Mouse (Mus musculus) neural tube, embryonic 10.5 days (tissue): ENCODE measurements around the gene Fosl1.
A peak's percentile ranks its signal among the peaks of the same experiment; 100 is the strongest.

Experiments used
- DNase-seq: peaks from one replicate; pipeline ENCODE4 v3.0.0-alpha.2; 2017; ENCODE audit warnings: low spot score; ENCODE audit errors: extremely low spot score

The Fosl1 gene

DNA sequence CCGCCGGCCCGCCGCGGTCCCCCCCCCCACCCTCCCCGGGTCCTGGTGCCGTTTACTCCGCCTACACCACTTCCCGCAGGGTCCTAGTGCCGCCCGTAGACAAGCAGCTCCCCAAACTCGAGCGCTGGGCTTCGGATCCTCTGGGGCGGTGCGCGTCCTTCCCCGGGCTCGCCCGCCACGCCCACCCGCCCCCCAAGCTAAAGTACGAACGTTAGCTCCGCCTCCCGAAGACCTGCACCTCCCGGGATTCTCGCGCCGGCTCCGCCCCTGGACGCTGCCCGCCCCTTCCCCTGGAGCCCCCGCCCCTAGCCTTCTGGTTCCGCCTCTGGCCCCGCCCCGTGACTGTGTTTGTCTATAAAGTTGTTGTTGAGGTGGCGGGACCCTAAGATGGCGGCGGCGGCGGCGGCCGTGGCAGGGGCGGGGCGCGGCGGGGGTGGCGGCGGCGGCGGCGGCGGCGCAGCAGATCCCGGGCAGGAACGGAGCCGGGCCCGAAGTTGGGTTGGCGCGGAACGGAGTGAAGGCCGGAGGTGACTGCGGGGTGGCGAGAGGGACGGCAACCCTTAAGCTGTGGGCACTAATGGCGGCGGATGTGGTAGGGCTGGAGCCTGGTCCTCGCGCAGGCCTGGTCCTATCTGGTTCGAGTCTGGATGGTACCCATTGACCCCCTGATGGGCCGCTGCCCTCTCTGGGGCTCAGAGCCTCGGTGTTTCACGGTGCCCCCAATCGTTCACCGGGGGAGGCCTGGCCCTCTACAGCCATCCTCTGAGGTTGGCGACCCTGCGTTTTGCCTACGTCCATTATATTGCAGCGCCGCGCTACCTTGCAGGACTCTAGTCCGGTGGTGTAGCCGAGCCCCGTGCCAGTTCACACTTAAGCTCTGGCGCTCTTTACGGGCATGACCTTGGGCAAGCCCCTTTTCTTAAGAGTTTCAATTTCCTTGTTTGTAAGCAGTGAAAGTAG lies 22.3 kb upstream of the Fosl1 start, which contains the start of the genes Drap1 and AI837181:
Gene Drap1 (minus strand): TSS at position 198 of the 960 bp plus-strand sequence.
Gene AI837181 (plus strand): TSS at position 363 of the 960 bp plus-strand sequence.
- peak; percentile 97 for DNase-seq

DNA sequence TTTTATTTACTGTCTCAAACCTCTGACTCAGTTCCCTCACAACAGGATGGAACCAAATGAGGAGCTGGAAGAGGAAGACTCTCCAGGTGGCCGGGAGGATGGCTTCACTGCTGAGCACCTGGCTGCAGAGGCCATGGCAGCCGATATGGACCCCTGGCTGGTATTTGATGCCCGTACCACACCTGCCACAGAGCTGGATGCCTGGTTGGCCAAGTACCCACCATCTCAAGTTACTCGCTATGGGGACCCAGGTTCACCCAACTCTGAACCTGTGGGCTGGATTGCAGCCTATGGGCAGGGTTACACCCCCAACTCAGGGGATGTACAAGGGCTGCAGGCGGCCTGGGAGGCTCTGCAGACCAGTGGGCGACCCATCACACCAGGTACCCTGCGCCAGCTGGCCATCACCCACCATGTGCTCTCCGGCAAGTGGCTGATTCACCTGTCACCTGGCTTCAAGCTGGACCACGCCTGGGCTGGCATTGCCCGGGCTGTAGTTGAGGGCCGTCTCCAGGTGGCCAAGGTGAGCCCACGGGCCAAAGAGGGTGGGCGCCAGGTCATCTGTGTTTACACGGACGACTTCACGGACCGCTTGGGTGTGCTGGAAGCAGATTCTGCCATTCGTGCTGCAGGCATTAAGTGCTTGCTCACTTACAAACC lies 21.3 kb upstream of the Fosl1 start:
- no peak for DNase-seq

DNA sequence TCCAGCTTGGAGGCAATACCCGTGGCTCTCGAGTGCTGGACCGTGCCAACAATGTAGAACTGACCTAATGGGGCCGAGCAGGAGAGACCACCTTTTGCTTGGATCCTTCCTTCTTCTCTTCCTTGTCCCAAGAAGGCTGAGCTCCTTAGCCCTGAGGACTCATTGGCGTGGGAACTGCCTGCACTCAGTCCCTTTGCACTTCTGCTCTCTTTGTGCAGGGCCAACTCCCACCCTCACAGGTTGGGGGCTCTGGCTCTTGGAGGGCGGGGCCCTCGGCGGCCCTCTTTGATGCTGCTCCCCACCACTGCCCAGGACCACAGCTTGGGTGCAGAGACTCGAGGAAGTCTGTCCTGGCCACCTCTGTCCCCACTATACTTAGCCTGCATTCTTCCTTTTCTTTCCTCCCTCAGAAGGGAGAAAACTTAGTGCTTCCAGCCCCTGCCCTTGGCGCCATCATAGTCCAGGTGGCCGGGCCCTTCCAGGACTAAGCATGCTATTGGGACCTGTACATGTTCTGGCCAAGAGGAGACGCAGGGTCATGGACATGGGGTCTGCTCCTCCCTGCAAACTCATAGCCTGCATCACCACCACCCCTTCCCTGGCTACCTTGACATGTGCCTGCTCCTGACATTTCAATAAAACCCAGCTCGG lies 20.6 kb upstream of the Fosl1 start:
- no peak for DNase-seq

DNA sequence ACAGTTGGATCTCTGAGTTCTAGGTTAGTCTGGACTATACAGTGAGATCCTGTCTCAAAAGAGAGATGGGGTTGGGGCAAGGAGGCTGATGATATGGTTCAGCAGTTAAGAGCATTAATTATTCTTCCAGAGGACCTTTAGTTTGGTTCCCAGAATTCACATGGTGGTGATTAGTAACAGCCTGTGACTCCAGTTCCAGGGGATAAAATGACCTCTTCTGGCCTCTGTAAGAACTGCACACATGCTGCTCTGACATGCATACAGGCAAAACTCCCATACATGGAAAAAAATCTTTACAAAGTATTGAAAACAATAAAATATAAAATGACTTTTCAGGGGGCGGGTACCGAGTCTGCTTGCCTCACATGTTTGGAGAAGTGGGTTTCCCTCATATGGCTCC lies 19.3 kb upstream of the Fosl1 start:
- DNase-seq = no peak

DNA sequence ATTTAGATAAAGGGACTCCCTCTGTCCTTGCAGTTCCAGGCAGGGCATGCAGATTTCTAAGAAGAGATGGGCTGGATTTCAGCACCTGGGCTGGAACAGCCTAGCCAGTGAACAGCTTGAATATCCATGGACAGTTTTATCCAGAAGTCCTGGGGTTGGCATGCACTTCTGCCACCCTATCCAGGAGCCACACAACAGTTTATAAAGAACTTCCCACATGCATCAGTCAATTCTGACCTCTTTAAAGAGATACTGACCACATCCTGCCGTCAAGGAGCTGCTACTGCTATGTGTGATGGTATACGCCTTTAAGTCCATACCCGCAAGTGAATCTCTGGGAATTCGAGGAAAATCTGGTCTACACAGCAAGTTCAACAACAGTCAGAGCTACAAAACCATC lies 18.1 kb upstream of the Fosl1 start:
- no peak for DNase-seq

DNA sequence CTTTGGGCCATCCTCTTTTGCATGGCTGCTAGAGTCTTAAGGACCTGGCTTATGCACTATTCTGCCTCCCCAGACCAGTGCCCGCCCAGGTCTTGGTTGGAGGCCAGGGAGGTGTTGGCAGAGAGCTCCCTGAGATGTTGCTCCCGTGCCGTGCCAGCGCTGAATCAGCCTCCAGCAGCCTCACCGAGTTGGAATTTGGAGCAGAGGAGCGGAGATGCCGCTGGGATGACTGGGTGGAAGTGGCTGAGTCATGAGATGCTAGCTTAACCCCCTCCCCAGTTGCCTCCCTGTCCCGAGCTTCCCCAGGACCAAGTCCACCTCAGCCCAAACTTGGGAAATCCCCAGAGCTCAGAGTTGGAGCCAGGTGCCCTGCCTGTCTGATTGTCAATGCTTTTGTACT lies 17.5 kb upstream of the Fosl1 start:
- DNase-seq = no peak

DNA sequence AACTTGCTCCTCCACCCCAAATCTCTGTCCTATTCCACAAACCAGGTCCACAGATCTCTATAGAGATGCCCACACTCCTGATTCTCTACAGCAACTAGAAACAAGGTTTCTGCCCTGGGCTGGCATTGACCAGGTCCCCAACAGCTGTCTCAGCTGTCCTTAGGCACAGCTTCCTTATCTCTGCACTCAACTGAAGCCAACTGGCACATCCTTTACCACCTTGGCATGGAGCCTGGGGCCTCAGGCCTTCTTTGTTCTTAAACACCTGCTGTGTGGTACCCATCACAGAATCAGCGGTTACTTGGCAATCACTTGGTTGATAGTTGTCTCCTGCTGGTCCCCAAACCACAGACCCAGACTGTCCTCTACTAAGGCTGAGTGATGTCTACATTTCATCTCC lies 16.9 kb upstream of the Fosl1 start:
- DNase-seq = no peak

DNA sequence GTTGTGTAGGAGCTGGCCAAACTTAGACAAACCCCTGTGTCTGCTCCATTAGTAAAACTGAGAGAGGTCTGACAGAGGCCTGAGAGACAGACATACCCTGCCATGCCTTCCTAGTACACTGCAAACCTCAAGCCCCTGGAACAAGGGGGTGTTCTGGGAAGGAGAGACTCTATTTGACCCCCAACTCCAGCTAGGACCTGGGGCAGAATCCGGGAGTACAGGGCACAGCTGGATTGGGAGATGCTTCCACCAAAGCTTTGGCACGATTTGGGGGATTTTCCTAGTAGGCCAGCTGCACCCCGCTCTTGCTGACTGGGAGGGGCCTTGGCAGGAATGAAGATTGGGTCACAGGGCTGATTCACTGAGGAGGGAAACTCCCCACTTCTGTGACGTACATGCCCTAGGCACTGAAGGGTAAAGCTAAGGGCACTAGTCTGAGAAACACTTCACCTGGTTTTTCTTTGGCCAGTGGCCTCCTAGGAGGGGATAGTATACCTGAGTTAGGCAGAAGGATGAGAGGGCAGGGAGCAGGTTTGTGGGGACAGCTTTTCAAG lies 15.4 kb upstream of the Fosl1 start:
- no peak for DNase-seq

DNA sequence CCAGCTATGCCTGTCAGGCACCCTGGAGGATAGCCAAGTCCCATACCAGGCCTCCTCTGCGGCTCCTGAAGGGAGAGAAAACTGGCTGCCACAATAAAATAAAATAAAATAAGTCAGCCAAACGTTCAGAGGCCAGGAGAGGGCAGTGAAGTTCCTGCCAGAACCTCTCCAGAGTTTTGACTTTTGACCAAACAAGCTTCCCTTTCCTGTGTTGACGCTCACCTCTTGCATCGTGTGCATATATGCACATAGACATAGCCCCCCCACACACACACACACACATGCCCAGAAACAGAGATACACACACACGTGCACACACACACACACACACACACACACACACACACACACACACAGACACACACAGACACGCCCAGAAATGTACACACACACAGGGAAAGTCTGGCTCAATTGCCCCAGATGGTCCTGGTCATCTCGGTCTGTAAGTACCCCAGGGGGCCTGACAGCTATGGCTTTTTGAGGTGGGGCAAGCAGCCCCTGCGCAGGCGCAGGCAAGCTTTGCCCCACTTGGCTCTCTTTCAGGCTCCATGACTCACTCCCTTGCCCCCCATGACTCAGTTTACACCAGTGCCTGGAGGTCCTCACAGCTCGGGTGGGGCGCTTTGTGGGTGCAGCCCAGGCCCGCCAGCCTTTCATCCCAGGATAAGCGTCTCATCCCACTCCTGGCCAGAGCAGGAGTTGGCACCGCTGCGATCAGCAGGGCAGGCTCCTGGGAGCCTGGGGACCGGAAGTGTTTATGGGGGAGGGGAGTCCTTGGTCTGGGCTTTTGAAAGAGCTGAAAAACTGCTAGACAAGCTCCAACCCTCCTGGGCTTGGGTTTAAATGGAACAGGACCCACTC lies 14.1 kb upstream of the Fosl1 start:
- DNase-seq = peak; percentile 39

DNA sequence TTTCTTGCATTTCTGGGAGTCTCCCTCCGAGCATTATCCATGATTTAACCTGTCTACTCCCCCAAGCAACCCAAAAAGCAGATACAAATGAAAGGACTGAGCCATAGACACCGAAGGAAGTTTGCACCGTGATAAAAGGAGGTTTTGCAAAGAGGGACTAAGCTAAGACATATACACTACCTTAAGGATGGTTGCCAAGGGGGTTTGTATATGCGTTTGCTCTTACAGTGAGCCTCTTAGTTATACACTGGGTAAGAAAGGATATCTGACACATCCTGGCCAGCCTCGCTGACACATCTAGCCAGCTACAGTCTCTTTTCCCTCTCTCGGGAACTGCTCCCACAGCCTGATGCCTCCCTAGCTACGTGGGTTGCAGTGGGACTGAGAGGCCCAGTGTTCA lies 13.4 kb upstream of the Fosl1 start:
- DNase-seq = no peak

DNA sequence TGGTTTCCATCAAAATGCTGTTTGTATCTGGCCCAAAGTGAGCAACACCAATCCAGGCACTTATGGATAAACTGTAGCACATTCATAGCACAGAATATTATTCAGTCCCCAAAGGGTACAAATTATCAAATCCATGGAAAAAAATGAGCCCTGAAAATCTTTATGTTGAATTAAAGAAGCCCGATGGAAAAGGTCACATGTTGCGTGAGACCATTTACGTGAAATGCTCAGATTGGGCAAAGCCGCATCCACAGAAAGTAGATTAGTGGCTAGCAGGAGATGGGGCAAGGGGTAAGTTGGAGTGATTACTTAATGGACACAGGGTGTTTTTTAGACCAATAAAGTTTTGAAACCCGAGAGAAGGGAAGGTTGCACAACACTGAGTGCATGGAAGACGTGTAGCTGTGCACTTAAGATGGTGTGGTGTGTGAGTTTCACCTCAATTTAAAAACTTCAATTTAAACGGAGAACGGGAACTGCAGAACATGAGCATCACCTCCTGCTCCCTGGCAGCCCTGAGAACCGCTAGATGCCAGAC lies 2.9 kb upstream of the Fosl1 start:
- no peak for DNase-seq

DNA sequence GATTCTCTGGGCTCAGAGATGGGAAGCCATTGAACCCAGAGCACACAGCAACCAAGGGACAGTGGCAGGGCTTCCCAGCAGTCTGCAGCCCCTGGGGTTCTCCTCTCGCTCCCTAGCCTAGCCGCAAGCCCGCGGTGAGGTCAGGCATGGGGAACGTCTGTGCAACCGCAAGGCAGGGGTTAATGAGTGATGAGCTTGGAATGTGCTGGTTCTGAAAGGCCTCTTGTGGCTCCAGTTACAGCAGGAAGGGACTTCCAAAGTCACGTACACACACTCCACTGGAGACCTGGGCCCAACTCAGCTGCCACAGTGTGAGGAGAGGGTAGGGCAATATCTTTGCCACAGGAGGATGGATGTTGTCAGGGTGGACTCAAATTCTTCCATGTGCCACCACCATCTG lies 2.4 kb upstream of the Fosl1 start:
- DNase-seq = no peak

DNA sequence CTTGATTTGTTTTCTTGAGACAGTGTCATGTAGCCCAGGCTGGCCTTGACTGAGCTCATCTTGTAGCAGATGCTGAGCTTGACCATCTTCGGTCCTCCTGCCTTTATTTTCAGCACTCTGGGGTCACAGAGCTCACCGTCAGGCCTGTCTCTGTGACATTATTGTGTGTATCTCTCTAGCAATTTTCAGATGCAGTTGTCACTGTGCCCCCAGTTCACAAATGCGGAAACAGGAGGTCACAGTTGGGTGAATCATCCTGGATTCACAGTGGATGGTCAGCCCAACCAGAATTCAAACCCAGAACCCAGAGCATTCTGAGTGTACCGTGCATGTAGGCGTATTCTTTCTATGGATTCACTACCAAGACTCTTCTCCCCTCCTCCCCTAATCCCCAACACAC lies 1.6 kb upstream of the Fosl1 start:
- DNase-seq = no peak

DNA sequence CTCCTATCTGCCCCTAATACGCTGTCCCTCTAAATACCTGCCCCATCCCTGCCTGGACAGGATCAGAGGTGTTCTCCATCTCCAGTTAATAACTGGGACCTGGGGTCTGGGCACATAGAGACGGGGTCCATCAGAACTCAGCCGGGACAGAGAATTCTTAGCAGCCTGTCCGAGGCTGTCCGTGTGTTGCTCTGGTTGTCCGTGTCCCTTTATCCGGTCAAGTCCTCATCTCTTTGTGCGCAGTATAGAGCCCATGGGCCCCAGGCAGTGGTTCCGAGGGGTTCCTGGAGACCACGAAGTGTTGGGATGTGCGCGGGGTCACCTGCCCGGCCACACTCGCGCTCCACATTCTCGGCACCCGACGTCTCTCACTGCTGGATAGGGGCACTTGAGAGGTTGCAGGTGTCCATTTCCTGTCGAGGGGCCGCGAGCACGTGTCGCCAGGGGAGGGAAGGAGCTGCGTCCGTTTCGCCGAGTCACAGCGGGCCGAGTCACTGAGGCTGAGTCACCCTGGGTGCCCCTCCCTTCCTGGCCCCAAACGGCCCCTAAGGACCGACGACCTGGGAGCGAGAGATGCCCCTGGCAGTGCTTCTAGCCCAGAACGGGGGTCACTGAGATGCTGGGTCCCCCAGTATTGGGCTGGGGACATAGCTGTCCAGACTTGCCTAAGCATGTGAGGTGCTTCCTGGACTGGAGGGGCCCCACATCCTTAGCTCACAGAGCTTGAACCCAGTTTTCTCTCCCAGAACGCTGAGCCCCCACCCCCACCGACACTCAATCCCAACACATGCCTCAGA lies 1.2 kb downstream of the Fosl1 start:
- peak; percentile 46 for DNase-seq

DNA sequence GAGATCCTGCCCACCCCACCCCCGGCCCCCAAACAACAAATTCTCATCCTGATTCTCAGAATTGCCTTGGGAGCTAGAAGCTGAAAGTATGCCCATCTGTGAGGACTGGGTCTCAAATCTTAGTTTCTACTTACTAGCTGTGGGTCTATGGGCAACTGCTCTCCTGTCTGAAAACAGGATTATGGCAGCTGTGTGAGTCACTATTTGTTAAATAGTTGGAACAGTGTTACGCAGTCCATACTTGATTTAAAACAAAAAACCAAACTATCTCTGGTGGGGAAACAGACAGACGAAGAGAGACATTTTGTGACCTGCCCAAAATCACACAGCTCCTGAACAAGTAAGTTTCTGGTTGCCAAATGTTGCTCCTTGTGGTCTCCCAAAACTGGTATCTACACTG lies 2.3 kb downstream of the Fosl1 start:
- DNase-seq = no peak

DNA sequence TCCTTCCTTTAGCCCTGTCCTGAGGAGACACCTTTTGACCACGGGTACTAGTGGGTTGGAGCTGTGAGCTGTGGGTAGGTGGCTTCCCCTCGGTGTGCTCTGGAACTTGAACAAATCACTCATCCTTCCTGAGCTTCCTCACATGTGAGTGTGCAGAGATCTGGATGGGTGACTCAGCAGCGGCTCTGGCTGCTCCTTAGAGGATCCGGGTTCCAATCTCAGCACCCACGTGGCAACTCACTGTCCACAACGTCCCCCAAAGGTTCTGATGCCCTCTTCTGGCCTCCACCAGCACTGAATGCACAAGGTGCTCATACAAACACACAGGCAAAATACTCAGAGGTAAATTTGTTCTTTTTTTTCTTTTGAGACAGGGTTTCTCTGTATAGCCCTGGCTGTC lies 4.4 kb downstream of the Fosl1 start:
- DNase-seq = no peak

DNA sequence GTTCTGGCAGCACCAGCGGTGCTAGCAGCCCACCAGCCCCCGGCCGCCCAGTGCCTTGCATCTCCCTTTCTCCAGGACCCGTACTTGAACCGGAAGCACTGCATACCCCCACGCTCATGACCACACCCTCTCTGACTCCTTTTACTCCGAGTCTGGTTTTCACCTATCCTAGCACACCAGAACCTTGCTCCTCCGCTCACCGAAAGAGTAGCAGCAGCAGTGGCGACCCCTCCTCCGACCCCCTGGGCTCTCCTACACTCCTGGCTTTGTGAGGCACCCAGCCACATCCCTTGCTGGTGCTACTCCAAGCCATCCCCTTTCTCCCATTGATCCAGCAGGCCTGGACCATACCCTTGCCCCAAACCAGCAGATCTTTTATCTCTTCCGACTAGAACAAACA lies 7.7 kb downstream of the Fosl1 start:
- DNase-seq = no peak

DNA sequence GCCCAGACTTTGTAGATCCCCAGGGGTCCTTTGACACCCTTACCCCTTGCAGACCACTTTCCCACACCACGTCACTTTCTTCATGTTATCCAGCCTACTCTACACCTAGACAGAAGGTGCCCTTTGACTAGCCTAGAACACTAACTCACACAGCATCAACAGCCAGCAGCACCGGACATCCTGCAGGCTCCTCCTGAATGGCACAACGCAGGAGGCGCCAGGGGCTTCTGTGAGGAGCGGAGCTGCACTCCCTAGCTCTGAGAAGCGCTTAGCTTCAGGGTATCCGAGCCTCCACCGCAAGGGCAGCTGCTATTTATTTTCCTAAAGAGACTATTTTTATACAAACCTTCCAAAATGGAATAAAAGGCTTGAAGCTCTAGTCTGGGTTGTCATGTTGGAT lies 8.2 kb downstream of the Fosl1 start:
- no peak for DNase-seq

DNA sequence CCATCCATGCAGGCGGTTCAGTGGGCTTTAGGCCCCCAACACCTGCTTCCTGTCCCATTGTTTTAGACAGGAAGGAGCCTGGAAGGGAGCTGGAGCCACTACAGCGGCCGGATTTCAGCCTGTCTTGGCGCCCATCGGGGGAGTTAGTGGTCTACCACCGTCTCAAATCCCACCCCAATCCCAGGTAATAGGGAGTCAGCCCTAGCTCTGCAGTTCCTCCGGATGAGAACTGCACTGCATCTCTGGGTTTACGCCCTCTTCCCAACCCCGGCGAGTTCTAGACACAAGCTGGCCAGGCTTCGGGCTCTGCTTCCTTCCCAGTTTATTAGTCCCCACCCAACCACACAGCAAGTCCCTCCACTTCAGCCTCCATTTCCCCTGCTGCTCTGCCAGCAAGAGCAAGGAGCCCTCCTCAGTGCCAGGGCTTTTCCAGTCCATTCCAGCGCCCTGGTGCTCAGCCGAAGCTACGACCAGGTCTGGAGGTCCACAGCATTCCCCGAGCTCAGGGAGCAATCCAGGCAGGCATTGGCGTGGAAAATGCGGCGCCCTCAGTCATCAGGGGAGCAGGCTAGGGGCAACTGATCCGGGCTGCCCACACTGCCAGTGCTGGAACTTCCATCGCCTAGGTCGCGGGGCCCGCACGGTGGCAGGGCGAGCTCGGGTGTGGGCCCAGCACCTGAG lies 9.0 kb downstream of the Fosl1 start:
- peak; percentile 24 for DNase-seq
